Mouse (Mus musculus) liver, postnatal 0 days (tissue): ENCODE results near the gene Lypd6b.

ENCODE experiments used
- CTCF ChIP-seq: sonication (generic); IDR thresholded peaks from 2 replicates; pipeline ENCODE4 v1.5.1; 2016; ENCODE audit warnings: antibody characterized with exemption, low read depth
- EP300 ChIP-seq: IDR thresholded peaks from 2 replicates; pipeline ENCODE4 v1.6.1; 2016; ENCODE audit warnings: antibody characterized with exemption, low read depth, mild to moderate bottlenecking

DNA sequence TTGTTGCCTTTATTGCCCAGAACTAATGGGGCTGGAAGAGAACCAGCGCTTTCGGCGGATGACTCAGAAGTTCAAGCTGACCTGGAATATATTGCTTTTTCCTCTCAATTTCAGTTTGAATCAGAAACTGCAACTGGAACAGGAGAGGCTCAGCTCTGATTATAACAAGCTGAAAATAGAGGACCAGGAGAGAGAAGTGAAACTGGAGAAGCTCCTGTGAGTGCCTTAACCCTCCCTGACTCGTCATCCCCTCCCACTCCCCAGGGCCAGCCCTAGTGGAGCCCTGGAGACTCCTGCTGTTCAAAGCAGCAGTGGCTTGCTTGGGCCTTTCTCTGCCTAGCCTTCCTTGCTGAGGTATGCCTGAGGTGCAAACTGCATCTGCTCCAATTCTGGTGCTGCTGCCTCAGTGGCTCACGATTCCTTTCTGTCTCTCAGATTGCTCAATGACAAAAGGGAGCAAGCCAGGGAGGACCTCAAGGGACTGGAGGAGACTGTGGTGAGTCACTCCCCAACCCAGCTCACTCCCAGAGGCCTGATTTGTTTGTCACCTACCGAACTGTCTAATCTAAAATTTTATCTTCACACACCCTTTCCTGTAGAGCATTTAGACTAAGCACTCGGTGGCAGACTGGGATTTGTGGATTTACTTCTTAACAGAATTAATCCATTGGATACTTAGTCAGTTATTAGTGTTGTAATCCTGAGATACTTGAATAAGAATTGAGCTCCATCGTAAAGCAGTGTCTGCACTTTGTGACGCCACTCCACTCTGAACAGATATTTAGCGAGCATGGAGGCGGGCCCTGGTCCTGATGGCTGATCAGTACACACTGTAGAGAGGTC is 43.0 kb upstream of the Lypd6b start:
- TF ChIP-seq EP300, result no peak
- no peak for TF ChIP-seq CTCF
